20 mouse cellular contexts compared by ENCODE assay signal in genomic region chr5:143491736-143492135, GRCm38 (mm10). TPM values are rescaled to one million over a fixed set of nuclear protein-coding genes. Genes with fewer than 3 reads are reported as not detected.
DNase-seq lines count a peak whose midpoint lies in the region; ATAC-seq and TF ChIP-seq lines count a peak whose summit lies in the region.
"Had no signal": no experiment of that assay in that cellular context is flagged by ENCODE, and none has a peak within 500 bp of the region (broad histone marks: within the 10 kb centered on the region; RNA-seq: fewer than 3 reads in every experiment).

No protein-coding gene starts in this region.

- no peak for DNase-seq in hindbrain, postnatal 0 days (ENCODE audit: low spot score)
- DNase-seq in liver, embryonic 14.5 days (ENCODE audit: low read depth in 3 of 3, low spot score in 3 of 3): no peak
- DNase-seq in ES-CJ7 (ENCODE audit: low read depth, low spot score): peak; percentile 77
- DNase-seq in splenic B cell, adult 2 months (ENCODE audit: low read depth, low spot score): peak; percentile 16
- no peak for DNase-seq in adrenal gland, postnatal 4 days (ENCODE audit: low spot score in 2 of 2)
- DNase-seq: cerebellum, adult 9-11 months; gastrocnemius, postnatal 14 days; heart, adult 18-20 months; kidney, adult 9 months; kidney, postnatal 4 days; lung, adult 2 months; right cerebral cortex, postnatal 14 days had no signal

- no peak overlapping the region for H3K27ac ChIP-seq in hindbrain, postnatal 0 days
- H3K27ac ChIP-seq in hindbrain, embryonic 13.5 days: no peak overlapping the region
- H3K27ac ChIP-seq in liver, embryonic 14.5 days: no peak overlapping the region
- H3K27ac ChIP-seq in liver, embryonic 12.5 days: no peak overlapping the region
- H3K27ac ChIP-seq: embryonic facial prominence, embryonic 13.5 days; heart, embryonic 15.5 days; limb, embryonic 13.5 days; macrophage; midbrain, embryonic 12.5 days had no signal

- no peaks in the 10 kb centered on the region for H3K9me3 ChIP-seq in hindbrain, postnatal 0 days (ENCODE audit: low read length)
- H3K9me3 ChIP-seq in hindbrain, embryonic 13.5 days: no peaks in the 10 kb centered on the region
- H3K9me3 ChIP-seq in liver, embryonic 14.5 days (ENCODE audit: control insufficient read depth, low read length): no peaks in the 10 kb centered on the region
- H3K9me3 ChIP-seq in liver, embryonic 12.5 days (replicated peaks): no peaks in the 10 kb centered on the region
- H3K9me3 ChIP-seq: embryonic facial prominence, embryonic 13.5 days; heart, embryonic 15.5 days; limb, embryonic 13.5 days; midbrain, embryonic 12.5 days had no signal

- no peak overlapping the region for H3K4me3 ChIP-seq in hindbrain, postnatal 0 days (ENCODE audit: low read length)
- H3K4me3 ChIP-seq in hindbrain, embryonic 13.5 days: no peak overlapping the region
- H3K4me3 ChIP-seq in liver, embryonic 14.5 days (ENCODE audit: insufficient read depth in 1 of 2, low read depth in 2 of 2, low read length in 2 of 2): no peak overlapping the region
- no peak overlapping the region for H3K4me3 ChIP-seq in liver, embryonic 12.5 days
- H3K4me3 ChIP-seq: embryonic facial prominence, embryonic 13.5 days; heart, embryonic 15.5 days; limb, embryonic 13.5 days; midbrain, embryonic 12.5 days had no signal

- no peak for TF ChIP-seq EP300 in liver, embryonic 14.5 days (IDR thresholded peaks at IDR 0.05; ENCODE audit: low read depth)

- no peaks in the 10 kb centered on the region for H3K27me3 ChIP-seq in hindbrain, postnatal 0 days (ENCODE audit: insufficient read depth, low read length)
- H3K27me3 ChIP-seq in hindbrain, embryonic 13.5 days: no peaks in the 10 kb centered on the region
- H3K27me3 ChIP-seq in liver, embryonic 14.5 days (ENCODE audit: control insufficient read depth, insufficient read depth, low read length): no peaks in the 10 kb centered on the region
- no peaks in the 10 kb centered on the region for H3K27me3 ChIP-seq in liver, embryonic 12.5 days (replicated peaks)
- H3K27me3 ChIP-seq in splenic B cell, adult 2 months (ENCODE audit: control insufficient read depth, insufficient read depth, low read length, poor library complexity, severe bottlenecking): no peaks in the 10 kb centered on the region
- H3K27me3 ChIP-seq: embryonic facial prominence, embryonic 13.5 days; heart, embryonic 15.5 days; limb, embryonic 13.5 days; midbrain, embryonic 12.5 days had no signal

- peak; percentile 19; the same call in 1 of the 2 replicates for TF ChIP-seq CTCF in hindbrain, postnatal 0 days (IDR thresholded peaks at IDR 0.05; ENCODE audit: low read depth)
- peak; percentile 55 for TF ChIP-seq CTCF in liver, embryonic 14.5 days (IDR thresholded peaks at IDR 0.05; ENCODE audit: low read depth)

- ATAC-seq in hindbrain, postnatal 0 days: no peak
- no peak for ATAC-seq in hindbrain, embryonic 13.5 days (ENCODE audit: low FRiP score)
- no peak for ATAC-seq in liver, embryonic 14.5 days (ENCODE audit: insufficient read depth)
- no peak for ATAC-seq in liver, embryonic 12.5 days
- ATAC-seq: forebrain, embryonic 14.5 days had no signal

- no peaks in the 10 kb centered on the region for H3K4me1 ChIP-seq in hindbrain, postnatal 0 days (ENCODE audit: insufficient read depth, low read length)
- H3K4me1 ChIP-seq in hindbrain, embryonic 13.5 days (replicated peaks): no peaks in the 10 kb centered on the region
- H3K4me1 ChIP-seq in liver, embryonic 14.5 days (replicated peaks; ENCODE audit: control insufficient read depth in 2 of 2, insufficient read depth in 2 of 2, low read length in 1 of 2): no peaks in the 10 kb centered on the region
- 0 out of 2 replicates have a peak, but pooled peaks cover 6% of the 10 kb centered on the region for H3K4me1 ChIP-seq in liver, embryonic 12.5 days
- H3K4me1 ChIP-seq: embryonic facial prominence, embryonic 13.5 days; heart, embryonic 15.5 days; limb, embryonic 13.5 days; midbrain, embryonic 12.5 days had no signal

- no peak overlapping the region for H3K4me2 ChIP-seq in hindbrain, postnatal 0 days (ENCODE audit: low read depth, low read length)
- no peak overlapping the region for H3K4me2 ChIP-seq in hindbrain, embryonic 13.5 days
- no peak overlapping the region for H3K4me2 ChIP-seq in liver, embryonic 14.5 days (ENCODE audit: low read depth)
- H3K4me2 ChIP-seq in liver, embryonic 12.5 days: no peak overlapping the region
- H3K4me2 ChIP-seq: embryonic facial prominence, embryonic 13.5 days; heart, embryonic 15.5 days; limb, embryonic 13.5 days; midbrain, embryonic 12.5 days had no signal

- WGBS in hindbrain, postnatal 0 days: 91% methylated on average over 4 of the region's 4 CpGs
- WGBS in hindbrain, embryonic 13.5 days: 95% methylated on average over 4 of the region's 4 CpGs
- 77% methylated on average over 4 of the region's 4 CpGs for WGBS in liver, embryonic 14.5 days (ENCODE audit: insufficient replicate concordance)
- 80% methylated on average over 4 of the region's 4 CpGs for WGBS in liver, embryonic 12.5 days (ENCODE audit: insufficient replicate concordance)

- peaks cover 26% of the 10 kb centered on the region for H3K36me3 ChIP-seq in hindbrain, postnatal 0 days (ENCODE audit: insufficient read depth, low read length)
- peaks cover 89% of the 10 kb centered on the region for H3K36me3 ChIP-seq in hindbrain, embryonic 13.5 days
- peaks cover 7% of the 10 kb centered on the region; the same call in 1 of the 2 replicates for H3K36me3 ChIP-seq in liver, embryonic 14.5 days (replicated peaks; ENCODE audit: control insufficient read depth, insufficient read depth, low read depth)
- H3K36me3 ChIP-seq in liver, embryonic 12.5 days: peaks cover 96% of the 10 kb centered on the region
- H3K36me3 ChIP-seq in splenic B cell, adult 2 months (ENCODE audit: control insufficient read depth, insufficient read depth, low read length, poor library complexity, severe bottlenecking): peaks cover 6% of the 10 kb centered on the region; the same call in 1 of the 2 replicates

- no peak overlapping the region for H3K9ac ChIP-seq in hindbrain, postnatal 0 days (replicated peaks; ENCODE audit: low read length)
- no peak overlapping the region for H3K9ac ChIP-seq in hindbrain, embryonic 13.5 days
- H3K9ac ChIP-seq in liver, embryonic 14.5 days (replicated peaks): no peak overlapping the region
- H3K9ac ChIP-seq in liver, embryonic 12.5 days: no peak overlapping the region
- H3K9ac ChIP-seq: heart, embryonic 15.5 days; limb, embryonic 13.5 days; midbrain, embryonic 12.5 days had no signal

RNA-seq across cellular contexts. Expression of gene Daglb, which starts 27.4 kb away (rescaled TPM):
- 30.1 and 30.5 TPM in 2 replicates for total RNA-seq in hindbrain, postnatal 0 days (2014; rRNA removed)
- 19.3 and 20.3 TPM in 2 replicates for polyA plus RNA-seq in hindbrain, postnatal 0 days (2015; fragmentation: Nextera tagmentation; extraction: Ambion mirVana)
- 18.2 and 18.3 TPM in 2 replicates for polyA plus RNA-seq in hindbrain, embryonic 13.5 days (2015; fragmentation: Nextera tagmentation; extraction: Ambion mirVana)
- polyA plus RNA-seq in liver, embryonic 14.5 days (2012; rRNA removed): 4.9 TPM in 2 replicates
- 4.5 and 5.4 TPM in 2 replicates for polyA plus RNA-seq in liver, embryonic 14.5 days (2014; fragmentation: Nextera tagmentation; extraction: Ambion mirVana)
- 11.8 and 12.6 TPM in 2 replicates for polyA plus RNA-seq in liver, embryonic 12.5 days (2016; fragmentation: Nextera tagmentation; extraction: Ambion mirVana)
- total RNA-seq in adrenal gland, postnatal 4 days (2021): 10 to 100 TPM; 13.4 to 13.5 TPM

RNA-seq across cellular contexts. Expression of gene Rac1, which starts 36.1 kb away (rescaled TPM):
- total RNA-seq in hindbrain, postnatal 0 days (2014; rRNA removed): 143 and 148 TPM in 2 replicates
- 412 and 436 TPM in 2 replicates for polyA plus RNA-seq in hindbrain, postnatal 0 days (2015; fragmentation: Nextera tagmentation; extraction: Ambion mirVana)
- polyA plus RNA-seq in hindbrain, embryonic 13.5 days (2015; fragmentation: Nextera tagmentation; extraction: Ambion mirVana): 390 and 391 TPM in 2 replicates
- 53.9 and 115 TPM in 2 replicates for polyA plus RNA-seq in liver, embryonic 14.5 days (2012; rRNA removed)
- polyA plus RNA-seq in liver, embryonic 14.5 days (2014; fragmentation: Nextera tagmentation; extraction: Ambion mirVana): 146 and 161 TPM in 2 replicates
- polyA plus RNA-seq in liver, embryonic 12.5 days (2016; fragmentation: Nextera tagmentation; extraction: Ambion mirVana): 254 and 256 TPM in 2 replicates
- 100 to 1,000 TPM; 390 TPM for total RNA-seq in adrenal gland, postnatal 4 days (2021)

Comparison
In these comparisons a context has a peak if more than half of its experiments do, and no peak if none do; other contexts are left out.
1. DNase-seq: peak in ES-CJ7 (single experiment) and splenic B cell, adult 2 months (single experiment); none in hindbrain, postnatal 0 days (single experiment), liver, embryonic 14.5 days (0 of 3) and adrenal gland, postnatal 4 days (0 of 2).